Mouse (Mus musculus) thymus, postnatal 36 days (tissue): Measurements from ENCODE around the gene Dcaf5.

ENCODE experiments used
- DNase-seq, 2 experiments: peaks; one replicate each; pipeline ENCODE4 v3.0.0; 2022; ENCODE audit warnings: mixed read lengths in 2 of 2

The Dcaf5 gene

GRCm38 (mm10) chr12:80406650-80407049 lies 29.8 kb downstream of the Dcaf5 start:
- peak; percentile 55 to 67 for DNase-seq

GRCm38 (mm10) chr12:80404139-80404538 lies 32.3 kb downstream of the Dcaf5 start:
- no peak for DNase-seq

- no peak for DNase-seq
Observed at GRCm38 (mm10) chr12:80399147-80399546, 37.3 kb downstream of the Dcaf5 start.

- DNase-seq = no peak
Observed at GRCm38 (mm10) chr12:80396397-80396796, 40.0 kb downstream of the Dcaf5 start.

- DNase-seq = no peak
Observed at GRCm38 (mm10) chr12:80395270-80395669, 41.1 kb downstream of the Dcaf5 start.

- peak; percentile 28 to 29 for DNase-seq
Observed at GRCm38 (mm10) chr12:80394045-80394444, 42.4 kb downstream of the Dcaf5 start.

GRCm38 (mm10) chr12:80389448-80389847 lies 47.0 kb downstream of the Dcaf5 start:
- DNase-seq = no peak

GRCm38 (mm10) chr12:80387326-80387725 lies 49.1 kb downstream of the Dcaf5 start:
- DNase-seq = no peak

GRCm38 (mm10) chr12:80385361-80385760 lies 51.0 kb downstream of the Dcaf5 start:
- DNase-seq = no peak

- no peak for DNase-seq
Observed at GRCm38 (mm10) chr12:80383478-80383877, 52.9 kb downstream of the Dcaf5 start.

- no peak for DNase-seq
Observed at GRCm38 (mm10) chr12:80382794-80383193, 53.6 kb downstream of the Dcaf5 start.

GRCm38 (mm10) chr12:80379831-80380457 lies 56.5 kb downstream of the Dcaf5 start:
- DNase-seq = no peak

- DNase-seq = no peak
Observed at GRCm38 (mm10) chr12:80379393-80379792, 57.0 kb downstream of the Dcaf5 start.

- DNase-seq = no peak
Observed at GRCm38 (mm10) chr12:80377604-80378003, 58.8 kb downstream of the Dcaf5 start.

GRCm38 (mm10) chr12:80375721-80376120 lies 60.7 kb downstream of the Dcaf5 start:
- DNase-seq = no peak

GRCm38 (mm10) chr12:80374736-80375135 lies 61.7 kb downstream of the Dcaf5 start:
- no peak for DNase-seq

GRCm38 (mm10) chr12:80372946-80373345 lies 63.5 kb downstream of the Dcaf5 start:
- DNase-seq = no peak

- DNase-seq = no peak
Observed at GRCm38 (mm10) chr12:80367227-80367626, 69.2 kb downstream of the Dcaf5 start.

- DNase-seq = no peak
Observed at GRCm38 (mm10) chr12:80366004-80366480, 70.4 kb downstream of the Dcaf5 start.

- no peak for DNase-seq
Observed at GRCm38 (mm10) chr12:80365345-80365744, 71.1 kb downstream of the Dcaf5 start.

- no peak for DNase-seq
Observed at GRCm38 (mm10) chr12:80361655-80362054, 74.7 kb downstream of the Dcaf5 start.

GRCm38 (mm10) chr12:80360321-80360720 lies 76.1 kb downstream of the Dcaf5 start:
- no peak for DNase-seq

GRCm38 (mm10) chr12:80344777-80345231 lies 91.6 kb downstream of the Dcaf5 start:
- no peak for DNase-seq

- DNase-seq = no peak
Observed at GRCm38 (mm10) chr12:80340936-80341335, 95.5 kb downstream of the Dcaf5 start.

GRCm38 (mm10) chr12:80334162-80334561 lies 102.2 kb downstream of the Dcaf5 start:
- no peak for DNase-seq
